Mouse (Mus musculus) olfactory bulb, adult 2 months (tissue): ENCODE data around the gene Mrpl42. TPM values are rescaled to one million over a fixed set of nuclear protein-coding genes. Genes with fewer than 3 reads are reported as not detected.

Experiments
- H3K27ac ChIP-seq: fragments of 200-500 bp; 2 replicates; pipeline ENCODE4 v1.5.1; 2012; ENCODE audit warnings: low read depth, low read length; ENCODE audit not compliant: insufficient read depth
- H3K4me1 ChIP-seq: fragments of 200-500 bp; 2 replicates; pipeline ENCODE4 v1.6.1; 2012; ENCODE audit warnings: low read length; ENCODE audit not compliant: control insufficient read depth, insufficient read depth
- H3K4me3 ChIP-seq: fragments of 200-500 bp; 2 replicates; pipeline ENCODE4 v1.5.1; 2012; ENCODE audit warnings: mild to moderate bottlenecking, low read depth, low read length, moderate library complexity; ENCODE audit not compliant: insufficient read depth
- CTCF ChIP-seq: fragments of 200-500 bp; IDR thresholded peaks from 2 replicates; pipeline ENCODE4 v1.5.1; 2012; ENCODE audit warnings: low read depth, mild to moderate bottlenecking, low read length, moderate library complexity; ENCODE audit not compliant: insufficient read depth
- POLR2A ChIP-seq: fragments of 200-500 bp; IDR thresholded peaks from 2 replicates; pipeline ENCODE4 v1.6.1; 2012; ENCODE audit warnings: mild to moderate bottlenecking, low read depth, low read length, moderate library complexity; ENCODE audit not compliant: insufficient read depth
- WGBS: fragments of 180-500 bp; shearing (Covaris S2); methylation state at CpG from one replicate; pipeline ENCODE4 v1.1.7; 2018; 5-methylcytosine and 5-hydroxymethylcytosine counted together
- polyA plus RNA-seq: library from polyadenylated mRNA; stranded (reverse); fragments of >200 nt; gene quantifications from 2 replicates; pipeline ENCODE4 v1.2.4, GENCODE M21; 2012; ENCODE audit warnings: low replicate concordance; ENCODE audit not compliant: missing spikeins, insufficient read depth, insufficient read length

The Mrpl42 gene
- polyA plus RNA-seq, 1 experiment = not detected

DNA sequence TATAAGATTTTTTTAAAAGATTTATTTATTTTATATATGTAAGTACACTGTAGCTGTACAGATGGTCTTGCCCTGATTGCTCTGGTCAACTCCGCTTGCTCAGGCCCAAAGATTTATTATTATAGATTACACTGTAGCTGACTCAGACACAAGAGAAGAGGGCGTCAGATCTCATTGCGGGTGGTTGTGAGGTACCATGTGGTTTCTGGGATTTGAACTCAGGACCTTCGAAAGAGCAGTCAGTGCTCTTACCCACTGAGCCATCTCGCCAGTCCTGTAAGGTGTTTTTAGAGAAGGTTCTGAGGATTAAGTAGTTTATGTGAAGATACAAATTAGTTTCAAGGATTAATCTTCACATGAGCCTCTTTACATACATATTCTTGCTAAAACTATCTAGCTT lies 24.1 kb upstream of the Mrpl42 start:
- no peak overlapping the region for H3K4me3 ChIP-seq
- TF ChIP-seq POLR2A (no peak), CTCF (no peak)
- no peak overlapping the region for H3K27ac ChIP-seq
- 91% methylated on average over 5 of the region's 5 CpGs for WGBS
- H3K4me1 ChIP-seq = peaks cover 3% of the 10 kb centered on the region; the same call in 1 of the 2 replicates

GRCm38 (mm10) chr10:95525037-95525675 lies 23.4 kb upstream of the Mrpl42 start:
- Histone ChIP-seq H3K4me3 (no peak overlapping the region), H3K4me1 (peaks cover 3% of the 10 kb centered on the region; the same call in 1 of the 2 replicates), H3K27ac (no peak overlapping the region)
- WGBS = 60% methylated on average over 6 of the region's 6 CpGs
- TF ChIP-seq CTCF (no peak), POLR2A (no peak)

DNA sequence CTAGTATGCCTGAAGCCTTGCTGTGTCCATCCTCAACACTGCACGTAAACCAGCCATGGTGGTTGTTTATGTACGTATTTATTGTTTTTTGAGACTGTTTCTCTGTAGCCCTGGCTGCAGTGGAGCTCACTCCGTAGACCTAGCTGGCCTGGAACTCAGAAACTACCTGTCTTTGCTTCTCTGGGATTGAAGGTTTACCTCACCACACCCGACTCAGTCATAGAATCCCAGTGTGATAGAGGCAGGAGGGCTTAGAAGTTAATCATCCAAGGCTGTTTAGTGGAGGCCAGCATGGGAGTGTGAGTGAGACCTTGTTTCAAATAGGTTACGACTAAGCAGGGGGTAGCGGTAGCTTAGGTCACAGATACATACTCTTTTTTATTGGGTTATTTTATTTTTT lies 15.9 kb upstream of the Mrpl42 start:
- Histone ChIP-seq H3K4me3 (no peak overlapping the region), H3K27ac (no peak overlapping the region), H3K4me1 (no peaks in the 10 kb centered on the region)
- no peak for TF ChIP-seq CTCF
- no peak for TF ChIP-seq POLR2A
- WGBS = 91% methylated on average over 6 of the region's 6 CpGs

GRCm38 (mm10) chr10:95515293-95515931 lies 13.7 kb upstream of the Mrpl42 start:
- under 1% methylated on average over 80 of the region's 80 CpGs for WGBS
- H3K4me3 ChIP-seq = peak overlapping the region; percentile 96
- H3K27ac ChIP-seq = peak overlapping the region; percentile 88
- TF ChIP-seq CTCF (no peak), POLR2A (no peak)
- no peaks in the 10 kb centered on the region for H3K4me1 ChIP-seq

DNA sequence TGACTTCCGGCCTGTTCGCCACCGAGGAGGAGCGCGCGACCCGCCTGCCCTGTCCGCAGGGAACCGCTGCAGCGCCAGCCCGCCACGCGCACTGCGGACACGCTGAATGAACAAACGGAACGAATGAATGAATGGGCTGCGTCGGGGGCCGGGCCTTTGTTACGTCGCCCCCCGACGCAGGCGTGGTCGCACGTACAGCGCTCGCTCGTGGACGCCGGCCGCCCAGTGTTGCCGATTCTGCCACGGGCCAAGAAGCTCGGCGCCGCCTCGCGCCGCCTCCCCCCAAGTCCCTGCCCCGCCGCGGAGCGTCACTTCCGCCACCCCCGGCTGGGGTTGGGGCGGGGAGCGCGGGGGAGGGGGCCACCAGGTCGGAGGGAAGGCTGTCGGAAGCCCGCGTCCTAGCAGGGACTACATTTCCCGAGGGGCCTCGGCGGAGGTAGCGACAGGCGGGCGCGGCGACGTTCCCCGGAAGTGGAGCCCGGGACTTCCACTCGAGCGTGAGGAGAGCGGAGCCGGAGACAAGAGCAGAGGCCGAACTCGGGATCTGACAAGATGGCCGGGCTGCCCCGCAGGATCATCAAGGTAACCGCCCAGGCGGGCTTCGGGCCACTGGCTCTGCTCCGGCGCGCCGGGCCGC lies 13.0 kb upstream of the Mrpl42 start, which contains the start of gene Ube2n:
Gene Ube2n, plus strand, starts transcription at position 490 of the 637 bp plus-strand sequence.
- peak within 1 kb of the TSS; percentile 88 for H3K27ac ChIP-seq
- TF ChIP-seq CTCF (no peak), POLR2A (peak; percentile 53)
- H3K4me3 ChIP-seq = peak within 1 kb of the TSS; percentile 96
- WGBS = under 1% methylated on average over 78 of the region's 81 CpGs
- H3K4me1 ChIP-seq = no peaks in the 10 kb centered on the region

GRCm38 (mm10) chr10:95513768-95514556 lies 12.2 kb upstream of the Mrpl42 start:
- Histone ChIP-seq H3K4me3 (peak overlapping the region; percentile 96), H3K4me1 (no peaks in the 10 kb centered on the region), H3K27ac (peak overlapping the region; percentile 56; the same call in 1 of the 2 replicates)
- TF ChIP-seq POLR2A (no peak), CTCF (no peak)
- WGBS = 30% methylated on average over 15 of the region's 15 CpGs

DNA sequence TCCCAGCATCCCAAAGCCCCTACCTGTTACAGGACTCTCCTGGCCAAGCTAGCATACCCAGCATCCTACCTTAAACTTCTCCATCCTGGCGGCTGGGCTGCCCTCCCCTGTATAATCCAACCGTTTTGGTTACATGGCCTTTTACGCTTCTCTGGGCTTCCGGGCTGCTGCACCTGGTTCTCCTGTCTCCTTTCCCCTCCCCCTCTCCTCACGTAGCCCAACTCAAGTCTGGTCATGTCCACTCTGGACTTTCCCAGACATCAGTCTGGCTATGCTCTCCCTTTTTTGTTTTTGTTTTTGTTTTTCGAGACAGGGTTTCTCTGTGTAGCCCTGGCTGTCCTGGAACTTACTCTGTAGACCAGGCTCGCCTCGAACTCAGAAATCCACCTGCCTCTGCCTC lies 10.9 kb upstream of the Mrpl42 start:
- TF ChIP-seq POLR2A (no peak), CTCF (no peak)
- no peaks in the 10 kb centered on the region for H3K4me1 ChIP-seq
- WGBS = 90% methylated on average over 8 of the region's 8 CpGs
- H3K4me3 ChIP-seq = no peak overlapping the region
- H3K27ac ChIP-seq = no peak overlapping the region

- no peak for TF ChIP-seq POLR2A
- no peak for TF ChIP-seq CTCF
- 85% methylated on average over 3 of the region's 3 CpGs for WGBS
- no peaks in the 10 kb centered on the region for H3K4me1 ChIP-seq
- no peak overlapping the region for H3K27ac ChIP-seq
- H3K4me3 ChIP-seq = no peak overlapping the region
Observed at GRCm38 (mm10) chr10:95509263-95509662, 7.5 kb upstream of the Mrpl42 start.
